Mouse (Mus musculus) MEL (cell line): ENCODE results near the gene Ppp1ca. TPM values are rescaled to one million over a fixed set of nuclear protein-coding genes. Genes with fewer than 3 reads are reported as not detected.
A peak's percentile ranks its signal among the peaks of the same experiment; 100 is the strongest.

ENCODE experiments used
- DNase-seq: peaks from one replicate; pipeline ENCODE4 v3.0.0; 2011; ENCODE audit warnings: low read depth, low spot score
- H3K27ac ChIP-seq: 2 replicates; pipeline ENCODE4 v1.5.1; 2012; ENCODE audit warnings: low read depth, mild to moderate bottlenecking, control low read depth, low read length, moderate library complexity; ENCODE audit not compliant: control insufficient read depth
- H3K27me3 ChIP-seq, 2 experiments: fragments of 150-350 bp in 1 of 2; sonication (generic) in 1 of 2; 2 replicates each; pipeline ENCODE4 v1.6.1; 2012; ENCODE audit warnings: low read length in 2 of 2, mild to moderate bottlenecking in 2 of 2, improper control_type of control experiment in 1 of 2, moderate library complexity in 1 of 2; ENCODE audit not compliant: insufficient read depth in 2 of 2, control insufficient read depth in 1 of 2
- H3K36me3 ChIP-seq, 2 experiments: 2 replicates each; pipeline ENCODE4 v1.6.1; 2012 to 2014; ENCODE audit warnings: low read length in 2 of 2, improper control_type of control experiment in 1 of 2, inconsistent platforms in 1 of 2, mild to moderate bottlenecking in 1 of 2; ENCODE audit not compliant: insufficient read depth in 2 of 2, control insufficient read depth in 1 of 2
- H3K4me1 ChIP-seq, 2 experiments: fragments of 150-350 bp in 1 of 2; sonication (generic) in 1 of 2; 2 replicates each; pipeline ENCODE4 v1.6.1; 2012; ENCODE audit warnings: low read length in 2 of 2, improper control_type of control experiment in 1 of 2, mild to moderate bottlenecking in 1 of 2; ENCODE audit not compliant: insufficient read depth in 2 of 2, control insufficient read depth in 1 of 2
- H3K4me3 ChIP-seq, 2 experiments: fragments of 150-350 bp in 1 of 2; sonication (generic) in 1 of 2; 2 replicates each; pipeline ENCODE4 v1.5.1; 2012; ENCODE audit warnings: low read depth in 2 of 2, low read length in 2 of 2, mild to moderate bottlenecking in 2 of 2, moderate library complexity in 2 of 2, control low read depth in 1 of 2, improper control_type of control experiment in 1 of 2; ENCODE audit not compliant: control insufficient read depth in 1 of 2, insufficient read depth in 1 of 2
- H3K79me2 ChIP-seq: 2 replicates; pipeline ENCODE4 v1.6.1; 2012; ENCODE audit warnings: mild to moderate bottlenecking, low read length, moderate library complexity; ENCODE audit not compliant: control insufficient read depth, poor library complexity, insufficient read depth
- H3K9ac ChIP-seq: 2 replicates; pipeline ENCODE4 v1.6.1; 2012; ENCODE audit warnings: low read depth, mild to moderate bottlenecking, control low read depth, low read length, moderate library complexity; ENCODE audit not compliant: control insufficient read depth, poor library complexity, severe bottlenecking
- H3K9me3 ChIP-seq: fragments of 150-350 bp; sonication (generic); replicated peaks from 2 replicates; pipeline ENCODE4 v1.6.1; 2012; ENCODE audit warnings: mild to moderate bottlenecking, low read length, improper control_type of control experiment, moderate library complexity; ENCODE audit not compliant: insufficient read depth
- BHLHE40 ChIP-seq: IDR thresholded peaks from 2 replicates; pipeline ENCODE4 v1.6.1; 2012; ENCODE audit warnings: low read depth, mild to moderate bottlenecking, inconsistent platforms, low read length, improper control_type of control experiment, borderline replicate concordance
- CHD2 ChIP-seq: IDR thresholded peaks from 2 replicates; pipeline ENCODE4 v1.6.1; 2011; ENCODE audit warnings: low read length, improper control_type of control experiment
- ELF1 ChIP-seq: IDR thresholded peaks from 2 replicates; pipeline ENCODE4 v1.6.1; 2014; ENCODE audit warnings: low read depth, mild to moderate bottlenecking, inconsistent platforms, low read length, improper control_type of control experiment, moderate library complexity
- EP300 ChIP-seq, 2 experiments: IDR thresholded peaks; 2 replicates each; pipeline ENCODE4 v1.6.1; 2011; ENCODE audit warnings: improper control_type of control experiment in 2 of 2, low read length in 2 of 2, low read depth in 1 of 2, mild to moderate bottlenecking in 1 of 2
- ETS1 ChIP-seq: IDR thresholded peaks from 2 replicates; pipeline ENCODE4 v1.6.1; 2012; ENCODE audit warnings: low read depth, mild to moderate bottlenecking, inconsistent platforms, low read length, improper control_type of control experiment, moderate library complexity
- GATA1 ChIP-seq: IDR thresholded peaks from 2 replicates; pipeline ENCODE4 v1.6.1; 2011; ENCODE audit warnings: low read depth, low read length, improper control_type of control experiment
- HCFC1 ChIP-seq: IDR thresholded peaks from 2 replicates; pipeline ENCODE4 v1.6.1; 2012; ENCODE audit warnings: low read depth, mild to moderate bottlenecking, inconsistent platforms, low read length, improper control_type of control experiment, moderate library complexity
- MAFK ChIP-seq: IDR thresholded peaks from 2 replicates; pipeline ENCODE4 v1.6.1; 2011; ENCODE audit warnings: low read depth, mild to moderate bottlenecking, low read length, improper control_type of control experiment, borderline replicate concordance
- MAX ChIP-seq: IDR thresholded peaks from 2 replicates; pipeline ENCODE4 v1.6.1; 2011; ENCODE audit warnings: low read length, improper control_type of control experiment
- MAZ ChIP-seq: IDR thresholded peaks from 2 replicates; pipeline ENCODE4 v1.6.1; 2012; ENCODE audit warnings: low read depth, mild to moderate bottlenecking, inconsistent platforms, low read length, improper control_type of control experiment
- MXI1 ChIP-seq: IDR thresholded peaks from 2 replicates; pipeline ENCODE4 v1.6.1; 2011; ENCODE audit warnings: mild to moderate bottlenecking, low read depth, low read length, improper control_type of control experiment
- MYC ChIP-seq: IDR thresholded peaks from 2 replicates; pipeline ENCODE4 v1.6.1; 2011; ENCODE audit warnings: low read depth, mild to moderate bottlenecking, low read length, improper control_type of control experiment, moderate library complexity
- NELFE ChIP-seq: IDR thresholded peaks from 2 replicates; pipeline ENCODE4 v1.6.1; 2011; ENCODE audit warnings: low read depth, low read length, improper control_type of control experiment
- POLR2A ChIP-seq, 2 experiments: IDR thresholded peaks; 2 replicates each; pipeline ENCODE4 v1.6.1; 2011 to 2012; ENCODE audit warnings: low read length in 2 of 2, mild to moderate bottlenecking in 2 of 2, control low read depth in 1 of 2, improper control_type of control experiment in 1 of 2, low read depth in 1 of 2, moderate library complexity in 1 of 2; ENCODE audit not compliant: control insufficient read depth in 1 of 2, insufficient read depth in 1 of 2, poor library complexity in 1 of 2
- POLR2AphosphoS5 ChIP-seq: IDR thresholded peaks from 2 replicates; pipeline ENCODE4 v1.6.1; 2012; ENCODE audit warnings: low read depth, borderline replicate concordance, mild to moderate bottlenecking, inconsistent platforms, low read length, moderate library complexity, mixed read lengths
- SIN3A ChIP-seq: IDR thresholded peaks from 2 replicates; pipeline ENCODE4 v1.6.1; 2012; ENCODE audit warnings: low read length, improper control_type of control experiment, inconsistent platforms
- TBP ChIP-seq: IDR thresholded peaks from 2 replicates; pipeline ENCODE4 v1.8.0; 2011; ENCODE audit warnings: low read depth, low read length, improper control_type of control experiment
- TCF12 ChIP-seq: IDR thresholded peaks from 2 replicates; pipeline ENCODE4 v1.6.1; 2014; ENCODE audit warnings: low read depth, mild to moderate bottlenecking, inconsistent platforms, low read length, improper control_type of control experiment, moderate library complexity
- UBTF ChIP-seq: IDR thresholded peaks from 2 replicates; pipeline ENCODE4 v1.6.1; 2012; ENCODE audit warnings: low read depth, mild to moderate bottlenecking, inconsistent platforms, low read length, improper control_type of control experiment, moderate library complexity, borderline replicate concordance; ENCODE audit not compliant: insufficient read depth
- USF1 ChIP-seq: IDR thresholded peaks from 2 replicates; pipeline ENCODE4 v1.6.1; 2014; ENCODE audit warnings: low read depth, mild to moderate bottlenecking, inconsistent platforms, low read length, improper control_type of control experiment, moderate library complexity
- ZC3H11A ChIP-seq: IDR thresholded peaks from 2 replicates; pipeline ENCODE4 v1.6.1; 2012; ENCODE audit warnings: low read depth, mild to moderate bottlenecking, inconsistent platforms, low read length, improper control_type of control experiment
- polyA plus RNA-seq, 2 experiments: library from polyadenylated mRNA; stranded (reverse) in 1 of 2; unstranded in 1 of 2; fragments of >175 nt in 1 of 2; fragments of >200 nt in 1 of 2; gene quantifications; 2 replicates each; pipeline versions ENCODE4 v1.2.1 to v1.2.4; 2012; ENCODE audit warnings: low replicate concordance in 2 of 2, low read depth in 1 of 2; ENCODE audit not compliant: insufficient read length in 2 of 2, insufficient read depth in 1 of 2, missing spikeins in 1 of 2
- total RNA-seq: library from RNA; depleted of rRNA; stranded (reverse); fragments of 300-350 nt; gene quantifications from 2 replicates; pipeline ENCODE4 v1.2.3, GENCODE M21; 2012

The Ppp1ca gene
- total and polyA plus RNA-seq, 3 experiments: 453 to 505 (median 455) TPM

GRCm38 (mm10) chr19:4153232-4153654 lies 38.6 kb upstream of the Ppp1ca start, which contains the start of gene Ptprcap:
Gene Ptprcap (plus strand): TSS chr19:4153604.
- DNase-seq: no peak
- Histone ChIP-seq H3K9me3 (no peaks in the 10 kb centered on the region), H3K4me3 (peak within 1 kb of the TSS in 1 of 2 experiments; percentile 47; a peak in 1 of 4 replicates), H3K27me3 (no peaks in the 10 kb centered on the region), H3K36me3 (peaks cover 1 to 2% of the 10 kb centered on the region in 2 experiments; a peak in 2 of 4 replicates), H3K9ac (no peak within 1 kb of the TSS), H3K4me1 (peaks cover 4 to 16% of the 10 kb centered on the region in 2 experiments; a peak in 3 of 4 replicates), H3K27ac (peak within 1 kb of the TSS; percentile 43), H3K79me2 (peaks cover 15% of the 10 kb centered on the region)
- TF ChIP-seq MAFK (no peak), HCFC1 (no peak), POLR2AphosphoS5 (no peak), ELF1 (no peak), USF1 (no peak), ETS1 (no peak), MAZ (no peak), GATA1 (no peak), ZC3H11A (no peak), MAX (no peak), POLR2A (IDR thresholded peaks at IDR 0.05; ENCODE audit: control insufficient read depth in 1 of 2, insufficient read depth in 1 of 2, low read depth in 1 of 2, low read length in 2 of 2, poor library complexity in 1 of 2) (no peak), UBTF (no peak), BHLHE40 (no peak)

DNA sequence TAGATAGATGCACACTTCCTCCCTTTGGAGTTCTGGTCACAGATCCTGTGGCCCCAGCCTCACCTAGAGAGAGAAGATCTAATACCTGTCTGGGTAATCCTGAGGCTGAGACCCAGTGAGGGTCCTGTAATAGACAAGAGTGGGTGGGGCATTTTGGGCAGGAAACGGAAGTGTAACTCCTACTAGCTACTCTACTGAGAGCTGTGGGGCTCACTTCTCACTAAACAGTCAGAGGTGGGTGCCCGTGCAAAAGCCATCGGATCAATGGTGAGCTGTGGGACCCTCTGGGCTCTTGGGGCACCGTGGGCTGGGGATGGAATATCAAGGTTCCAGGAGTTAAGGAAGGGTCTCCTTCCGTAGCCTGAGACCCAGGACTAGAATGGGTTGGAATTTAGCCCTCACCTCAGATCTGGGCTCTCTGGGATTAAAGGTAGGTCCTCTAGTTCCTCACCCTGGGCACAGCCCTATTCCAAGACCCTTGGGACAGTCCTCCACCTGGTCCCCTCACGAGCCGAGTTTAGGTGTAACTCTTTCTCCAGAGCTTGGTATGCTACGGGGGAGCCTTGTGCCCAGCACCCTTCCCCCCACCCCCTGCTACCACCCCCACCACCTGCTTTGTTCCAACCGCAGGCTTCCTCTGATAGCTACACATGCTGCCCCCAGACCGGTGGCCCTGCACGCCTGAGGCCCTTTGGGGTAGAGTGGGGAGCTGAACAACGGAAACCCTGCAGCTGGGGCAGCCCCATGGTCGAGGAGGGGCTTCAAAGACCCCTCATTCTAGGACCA lies 37.2 kb upstream of the Ppp1ca start:
- Histone ChIP-seq H3K9ac (peak overlapping the region; percentile 75), H3K4me1 (peaks cover 4 to 10% of the 10 kb centered on the region in 2 experiments; a peak in 3 of 4 replicates), H3K4me3 (peak overlapping the region; percentile 59 to 62), H3K27ac (peak overlapping the region; percentile 70), H3K36me3 (peaks cover 1 to 2% of the 10 kb centered on the region in 2 experiments; a peak in 3 of 4 replicates), H3K9me3 (no peaks in the 10 kb centered on the region), H3K27me3 (no peaks in the 10 kb centered on the region), H3K79me2 (peaks cover 9% of the 10 kb centered on the region)
- peak; percentile 58 for DNase-seq
- peak; percentile 62; the same call in 1 of the 2 replicates for TF ChIP-seq TBP
- 0 out of 2 replicates have a peak, but pooled peaks have one; percentile 48 for TF ChIP-seq MXI1
- TF ChIP-seq CHD2: 0 out of 2 replicates have a peak, but pooled peaks have one; percentile 44
- TF ChIP-seq EP300 (IDR thresholded peaks at IDR 0.05; ENCODE audit: low read depth in 1 of 2, low read length in 2 of 2): 0 out of 4 replicates have a peak, but pooled peaks of 1 of the 2 experiments have one; percentile 20
- 0 out of 2 replicates have a peak, but pooled peaks have one; percentile 26 for TF ChIP-seq TCF12
- TF ChIP-seq MYC: no peak
- TF ChIP-seq NELFE: peak; percentile 56
- TF ChIP-seq SIN3A: peak; percentile 30; the same call in 1 of the 2 replicates
- 0 out of 2 replicates have a peak, but pooled peaks have one; percentile 8 for TF ChIP-seq MAZ
- TF ChIP-seq UBTF: no peak
- no peak for TF ChIP-seq USF1
- peak in 1 of 2 experiments; percentile 72; a peak in 2 of 4 replicates for TF ChIP-seq POLR2A (IDR thresholded peaks at IDR 0.05; ENCODE audit: control insufficient read depth in 1 of 2, insufficient read depth in 1 of 2, low read depth in 1 of 2, low read length in 2 of 2, poor library complexity in 1 of 2)
